Mouse (Mus musculus) testis, adult 2 months (tissue): ENCODE results near the gene Disc1.

ENCODE experiments used
- CTCF ChIP-seq: fragments of 200-500 bp; IDR thresholded peaks from 2 replicates; pipeline ENCODE4 v1.5.1; 2012; ENCODE audit warnings: low read depth, mild to moderate bottlenecking, inconsistent platforms, low read length, moderate library complexity; ENCODE audit not compliant: control insufficient read depth, insufficient read depth, insufficient replicate concordance
- POLR2A ChIP-seq: fragments of 200-500 bp; IDR thresholded peaks from 2 replicates; pipeline ENCODE4 v1.6.1; 2012; ENCODE audit warnings: low read depth, mild to moderate bottlenecking, inconsistent platforms, low read length, moderate library complexity; ENCODE audit not compliant: control insufficient read depth

DNA sequence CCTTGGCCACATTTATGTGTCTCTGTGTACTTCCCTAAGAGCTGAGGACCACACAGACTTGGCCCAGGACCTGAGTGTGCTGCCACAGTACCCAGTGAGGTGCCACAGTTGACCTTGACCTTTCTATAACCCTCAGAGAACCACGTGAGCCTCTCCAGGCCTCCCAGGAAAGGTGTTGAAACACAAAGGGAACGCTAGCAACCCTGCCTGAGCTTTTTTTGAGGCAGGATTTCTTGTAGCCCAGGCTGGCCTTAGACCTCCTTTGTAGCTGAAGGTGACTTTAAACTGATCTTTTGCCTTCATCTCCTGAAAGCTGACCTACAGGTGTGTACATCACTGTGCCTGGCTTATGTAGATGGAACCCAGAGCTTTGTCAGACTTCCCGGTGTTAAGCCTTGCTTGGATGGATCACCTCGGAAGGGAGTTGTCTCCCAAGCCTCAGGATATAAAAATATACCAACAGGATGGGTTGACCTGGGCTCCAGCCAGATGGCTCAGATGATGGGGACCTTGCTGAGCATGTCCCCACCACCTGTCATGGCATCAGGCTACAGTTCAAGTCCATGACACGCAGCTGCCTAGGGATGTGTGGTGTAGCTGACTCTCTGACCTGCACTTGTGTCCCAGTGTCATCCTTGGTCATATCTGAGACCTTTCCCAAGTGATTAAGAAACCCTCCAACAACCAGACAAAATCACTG is 4.8 kb upstream of the Disc1 start:
- no peak for TF ChIP-seq CTCF
- TF ChIP-seq POLR2A: no peak
